Mouse (Mus musculus): ENCODE data around the gene Tctex1d2. TPM values are rescaled to one million over a fixed set of nuclear protein-coding genes. Genes with fewer than 3 reads are reported as not detected.

Tctex1d2 gene
- total and polyA plus RNA-seq, 3 experiments, result 13.0 to 239 (median 23.7) TPM

DNA sequence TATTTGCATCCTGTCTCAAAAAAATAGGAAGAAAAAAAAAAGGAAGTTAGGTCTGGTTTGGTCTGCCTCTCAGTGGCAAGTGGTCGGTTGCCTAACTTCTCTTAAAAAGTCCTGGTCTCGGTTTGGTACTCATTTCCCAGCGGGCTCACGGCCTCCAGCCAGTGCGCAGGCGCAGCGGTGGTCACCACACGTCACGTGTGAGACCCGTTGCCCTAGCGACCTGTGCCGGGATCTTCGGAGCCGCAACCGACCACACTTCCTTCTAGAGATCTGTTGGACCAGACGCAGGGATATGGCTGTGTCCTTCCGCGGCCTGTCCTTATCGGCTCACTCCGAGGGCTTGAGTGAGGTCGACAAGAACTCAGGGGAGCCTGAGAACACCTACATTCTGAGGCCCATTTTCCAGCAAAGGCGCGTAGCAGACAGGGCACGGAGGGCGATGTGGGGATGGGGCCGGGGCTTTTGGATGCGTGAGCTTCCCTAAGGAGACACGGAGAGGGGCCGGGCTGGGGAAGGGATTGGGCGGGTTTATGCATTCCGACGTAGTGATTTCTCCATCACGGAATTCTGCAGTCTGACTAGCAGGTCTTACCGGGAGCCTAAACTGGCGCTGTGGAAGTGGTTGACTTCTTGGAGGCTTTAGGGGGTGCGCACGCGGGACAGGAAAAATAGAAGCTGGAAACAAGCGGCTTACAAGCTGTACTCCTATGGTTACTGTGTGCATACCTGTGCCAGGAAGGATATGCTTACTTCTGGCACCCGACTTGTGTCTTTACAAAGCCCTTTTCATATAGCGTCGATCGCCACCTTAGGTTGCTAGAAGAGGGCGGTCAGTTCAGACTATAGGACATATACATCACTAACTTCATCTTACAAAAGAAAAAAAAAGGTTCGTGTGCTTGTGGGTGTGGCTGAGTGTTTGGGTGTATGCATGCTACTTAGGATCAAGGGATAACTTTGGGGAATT, at the start of gene Tctex1d2 (continued):
- TF ChIP-seq EP300 (IDR thresholded peaks at IDR 0.05; ENCODE audit: low read depth in 1 of 2, low read length in 2 of 2) (peak in 1 of 2 experiments; percentile 62; a peak in 2 of 4 replicates), USF1 (IDR thresholded peaks at IDR 0.05; ENCODE audit: low read depth, low read length) (peak; percentile 97)

DNA sequence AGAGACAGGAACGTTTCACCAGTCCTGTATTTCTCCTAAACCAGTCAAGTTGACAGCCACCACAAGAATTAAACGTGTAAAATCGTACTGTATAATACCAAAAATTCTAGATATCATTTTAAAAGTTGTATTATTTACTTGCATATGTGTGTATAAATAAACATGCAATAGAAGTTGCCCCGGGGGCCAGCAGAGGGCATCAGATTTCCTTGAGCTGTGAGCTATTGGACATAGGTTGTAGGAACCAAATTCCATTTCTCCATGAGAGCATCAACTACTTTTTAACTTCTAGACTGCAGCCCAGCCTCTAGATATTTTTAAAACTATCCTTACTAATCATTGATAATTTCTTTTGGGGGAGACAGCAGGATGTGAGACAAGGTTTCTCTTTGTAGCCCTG, 48.2 kb upstream of the Tctex1d2 start:
- Histone ChIP-seq H3K9ac (ENCODE audit: control insufficient read depth, low read depth, low read length, poor library complexity, severe bottlenecking) (no peak overlapping the region), H3K9me3 (replicated peaks; ENCODE audit: insufficient read depth, low read length) (no peaks in the 10 kb centered on the region), H3K27me3 (ENCODE audit: control insufficient read depth in 1 of 2, insufficient read depth in 2 of 2, low read length in 2 of 2) (no peaks in the 10 kb centered on the region), H3K79me2 (ENCODE audit: control insufficient read depth, insufficient read depth, low read length, poor library complexity) (no peaks in the 10 kb centered on the region), H3K36me3 (ENCODE audit: control insufficient read depth in 1 of 2, insufficient read depth in 2 of 2, low read length in 2 of 2) (peaks cover 0 to 15% of the 10 kb centered on the region in 2 experiments; a peak in 2 of 4 replicates), H3K4me1 (ENCODE audit: control insufficient read depth in 1 of 2, insufficient read depth in 2 of 2, low read length in 2 of 2) (no peaks in the 10 kb centered on the region), H3K27ac (ENCODE audit: control insufficient read depth, low read depth, low read length) (no peak overlapping the region), H3K4me3 (ENCODE audit: control insufficient read depth in 1 of 2, insufficient read depth in 1 of 2, low read depth in 2 of 2, low read length in 2 of 2) (no peak overlapping the region)
- DNase-seq (ENCODE audit: low read depth, low spot score), result peak; percentile 52
- TF ChIP-seq CHD1 (IDR thresholded peaks at IDR 0.05; ENCODE audit: low read depth, low read length) (no peak), MAX (IDR thresholded peaks at IDR 0.05; ENCODE audit: low read length) (no peak), CTCF (IDR thresholded peaks at IDR 0.05 in 2 of 3, conservative IDR thresholded peaks at IDR 0.05 in 1 of 3; ENCODE audit: control insufficient read depth in 1 of 3, insufficient read depth in 1 of 3, low read depth in 2 of 3, low read length in 3 of 3, poor library complexity in 1 of 3, severe bottlenecking in 1 of 3) (peak; percentile 35 to 68 (median 55)), MXI1 (IDR thresholded peaks at IDR 0.05; ENCODE audit: low read depth, low read length) (no peak), ELF1 (IDR thresholded peaks at IDR 0.05; ENCODE audit: low read depth, low read length) (no peak), RAD21 (IDR thresholded peaks at IDR 0.05; ENCODE audit: low read depth, low read length) (peak; percentile 62), ZC3H11A (IDR thresholded peaks at IDR 0.05; ENCODE audit: low read depth, low read length) (peak; percentile 64), KAT2A (conservative IDR thresholded peaks at IDR 0.05; ENCODE audit: low read depth, low read length) (no peak), SMC3 (IDR thresholded peaks at IDR 0.05; ENCODE audit: low read depth, low read length) (peak; percentile 83)

GRCm38 (mm10) chr16:32379575-32379974, 39.9 kb upstream of the Tctex1d2 start:
- Histone ChIP-seq H3K9me3 (replicated peaks; ENCODE audit: insufficient read depth, low read length) (no peaks in the 10 kb centered on the region), H3K27ac (ENCODE audit: control insufficient read depth, low read depth, low read length) (no peak overlapping the region), H3K36me3 (ENCODE audit: control insufficient read depth in 1 of 2, insufficient read depth in 2 of 2, low read length in 2 of 2) (peaks cover 9 to 12% of the 10 kb centered on the region in 2 experiments; a peak in 3 of 4 replicates), H3K27me3 (ENCODE audit: control insufficient read depth in 1 of 2, insufficient read depth in 2 of 2, low read length in 2 of 2) (no peaks in the 10 kb centered on the region), H3K4me1 (ENCODE audit: control insufficient read depth in 1 of 2, insufficient read depth in 2 of 2, low read length in 2 of 2) (peaks cover 3 to 8% of the 10 kb centered on the region in 2 experiments), H3K4me3 (ENCODE audit: control insufficient read depth in 1 of 2, insufficient read depth in 1 of 2, low read depth in 2 of 2, low read length in 2 of 2) (no peak overlapping the region), H3K9ac (ENCODE audit: control insufficient read depth, low read depth, low read length, poor library complexity, severe bottlenecking) (no peak overlapping the region), H3K79me2 (ENCODE audit: control insufficient read depth, insufficient read depth, low read length, poor library complexity) (no peaks in the 10 kb centered on the region)
- no peak for TF ChIP-seq POLR2AphosphoS2 (IDR thresholded peaks at IDR 0.05; ENCODE audit: low read length)
- DNase-seq (ENCODE audit: low read depth, low spot score), result no peak

Data from MEL (cell line).